Comparison of ENCODE assay signal across 13 mouse cellular contexts in genomic region chr3:153567512-153567911, GRCm38 (mm10).
DNase-seq lines count a peak whose midpoint lies in the region; ATAC-seq and TF ChIP-seq lines count a peak whose summit lies in the region.
"Had no signal": no experiment of that assay in that cellular context is flagged by ENCODE, and none has a peak within 500 bp of the region (broad histone marks: within the 10 kb centered on the region; RNA-seq: fewer than 3 reads in every experiment).

No protein-coding gene starts in this region.

- no peaks in the 10 kb centered on the region for H3K9me3 ChIP-seq in lung, embryonic 15.5 days
- H3K9me3 ChIP-seq: forebrain, embryonic 15.5 days; kidney, embryonic 15.5 days had no signal

- DNase-seq in heart, adult 11 months, result peak; percentile 75
- no peak for DNase-seq in heart, adult 2 months
- no peak for DNase-seq in lung, adult 2 months
- DNase-seq in Muller cell, postnatal 12 days (ENCODE audit: inconsistent ontology term), result peak; percentile 46
- DNase-seq in lung, postnatal 14 days, result peak; percentile 18
- DNase-seq in urinary bladder, postnatal 36 days (ENCODE audit: low spot score in 2 of 2), result no peak
- DNase-seq: adrenal gland, postnatal 25 days; gastrocnemius, postnatal 14 days; right cerebral cortex, postnatal 14 days; thymus, adult 18-20 months had no signal

- 38% methylated on average over 4 of the region's 4 CpGs for WGBS in heart, adult 2 months
- 40% methylated on average over 4 of the region's 4 CpGs for WGBS in lung, embryonic 15.5 days
- 44% methylated on average over 4 of the region's 4 CpGs for WGBS in lung, adult 2 months

- H3K27me3 ChIP-seq in heart, adult 2 months (ENCODE audit: control insufficient read depth, insufficient read depth, low read length), result no peaks in the 10 kb centered on the region
- H3K27me3 ChIP-seq in lung, embryonic 15.5 days, result no peaks in the 10 kb centered on the region
- H3K27me3 ChIP-seq: forebrain, embryonic 15.5 days; kidney, embryonic 15.5 days had no signal

- no peaks in the 10 kb centered on the region for H3K79me2 ChIP-seq in heart, adult 2 months (replicated peaks; ENCODE audit: control insufficient read depth, insufficient read depth, low read length)

- no peaks in the 10 kb centered on the region for H3K36me3 ChIP-seq in heart, adult 2 months (ENCODE audit: control insufficient read depth, insufficient read depth, low read length)
- H3K36me3 ChIP-seq in lung, embryonic 15.5 days, result no peaks in the 10 kb centered on the region
- H3K36me3 ChIP-seq: forebrain, embryonic 15.5 days; kidney, embryonic 15.5 days had no signal

- no peak for TF ChIP-seq CTCF in heart, adult 2 months (IDR thresholded peaks at IDR 0.05)
- no peak for TF ChIP-seq CTCF in lung, adult 2 months (IDR thresholded peaks at IDR 0.05; ENCODE audit: insufficient read depth, low read length)

- H3K4me1 ChIP-seq in heart, adult 2 months (ENCODE audit: control insufficient read depth, insufficient read depth, low read length), result no peaks in the 10 kb centered on the region; the same call in 1 of the 2 replicates
- H3K4me1 ChIP-seq in lung, embryonic 15.5 days, result no peaks in the 10 kb centered on the region; the same call in 1 of the 2 replicates
- H3K4me1 ChIP-seq in lung, adult 2 months (ENCODE audit: control insufficient read depth, insufficient read depth, low read length), result no peaks in the 10 kb centered on the region

- intact Hi-C loops in heart, adult 2 months (cut with DNase I), result no loop called here

- H3K4me2 ChIP-seq in lung, embryonic 15.5 days, result no peak overlapping the region
- H3K4me2 ChIP-seq: forebrain, embryonic 15.5 days; kidney, embryonic 15.5 days had no signal

- no peak for TF ChIP-seq POLR2A in heart, adult 2 months (IDR thresholded peaks at IDR 0.05; ENCODE audit: insufficient read depth, low read depth, low read length)
- TF ChIP-seq POLR2A in lung, adult 2 months (IDR thresholded peaks at IDR 0.05; ENCODE audit: borderline replicate concordance, extremely low read depth, low read depth, low read length), result no peak

- no peak overlapping the region for H3K4me3 ChIP-seq in heart, adult 2 months
- no peak overlapping the region for H3K4me3 ChIP-seq in lung, embryonic 15.5 days
- no peak overlapping the region for H3K4me3 ChIP-seq in lung, adult 2 months (replicated peaks; ENCODE audit: extremely low read depth, low read depth, low read length)
- H3K4me3 ChIP-seq: forebrain, embryonic 15.5 days; kidney, embryonic 15.5 days had no signal

- no peak for TF ChIP-seq EP300 in heart, adult 2 months (IDR thresholded peaks at IDR 0.05; ENCODE audit: insufficient read depth, low read depth, low read length)

- peak; percentile 55; the same call in 1 of the 2 replicates for ATAC-seq in lung, embryonic 15.5 days (ENCODE audit: borderline replicate concordance, extremely low read depth, low FRiP score, low TSS enrichment)
- ATAC-seq: forebrain, embryonic 15.5 days had no signal

- no peak overlapping the region for H3K9ac ChIP-seq in heart, adult 2 months (ENCODE audit: low read depth, low read length)
- H3K9ac ChIP-seq in lung, embryonic 15.5 days, result no peak overlapping the region
- H3K9ac ChIP-seq: forebrain, embryonic 15.5 days; kidney, embryonic 15.5 days had no signal

- H3K27ac ChIP-seq in heart, adult 2 months, result no peak overlapping the region
- H3K27ac ChIP-seq in lung, embryonic 15.5 days, result no peak overlapping the region
- H3K27ac ChIP-seq: forebrain, embryonic 15.5 days; kidney, embryonic 15.5 days had no signal

Comparison
In these comparisons a context has a peak if more than half of its experiments do, and no peak if none do; other contexts are left out.
1. DNase-seq: peak in heart, adult 11 months (single experiment), Muller cell, postnatal 12 days (single experiment) and lung, postnatal 14 days (single experiment); none in heart, adult 2 months (0 of 2), lung, adult 2 months (single experiment) and urinary bladder, postnatal 36 days (0 of 2).